Comparison of ENCODE assay signal across 10 mouse cellular contexts in genomic region chr5:65951513-65951909, GRCm38 (mm10). TPM values are rescaled to one million over a fixed set of nuclear protein-coding genes. Genes with fewer than 3 reads are reported as not detected.
A peak's percentile ranks its signal among the peaks of the same experiment; 100 is the strongest.
DNase-seq lines count a peak whose midpoint lies in the region; ATAC-seq lines count a peak whose summit lies in the region.
"Had no signal": no experiment of that assay in that cellular context is flagged by ENCODE, and none has a peak within 500 bp of the region (broad histone marks: within the 10 kb centered on the region; RNA-seq: fewer than 3 reads in every experiment).

No protein-coding gene starts in this region.

- H3K36me3 ChIP-seq in forebrain, embryonic 11.5 days (ENCODE audit: control insufficient read depth, insufficient read depth, low read length) = no peaks in the 10 kb centered on the region
- no peaks in the 10 kb centered on the region for H3K36me3 ChIP-seq in midbrain, embryonic 16.5 days (ENCODE audit: control insufficient read depth, insufficient read depth, low read length)
- H3K36me3 ChIP-seq: embryonic facial prominence, embryonic 12.5 days had no signal

- H3K4me2 ChIP-seq in forebrain, embryonic 11.5 days (ENCODE audit: low read depth, low read length, severe bottlenecking) = no peak overlapping the region
- no peak overlapping the region for H3K4me2 ChIP-seq in midbrain, embryonic 16.5 days (ENCODE audit: low read length)
- H3K4me2 ChIP-seq: embryonic facial prominence, embryonic 12.5 days had no signal

- no peak overlapping the region for H3K9ac ChIP-seq in forebrain, embryonic 11.5 days (ENCODE audit: low read length)
- no peak overlapping the region for H3K9ac ChIP-seq in midbrain, embryonic 16.5 days (ENCODE audit: low read depth, low read length)
- H3K9ac ChIP-seq: embryonic facial prominence, embryonic 12.5 days had no signal

- no peak overlapping the region for H3K4me3 ChIP-seq in forebrain, embryonic 11.5 days (ENCODE audit: low read depth, low read length)
- H3K4me3 ChIP-seq in midbrain, embryonic 16.5 days (ENCODE audit: low read depth, low read length) = no peak overlapping the region
- H3K4me3 ChIP-seq: embryonic facial prominence, embryonic 12.5 days had no signal

- WGBS in forebrain, embryonic 11.5 days = 76% methylated on average over 4 of the region's 4 CpGs
- 75% methylated on average over 4 of the region's 4 CpGs for WGBS in midbrain, embryonic 16.5 days

- H3K27me3 ChIP-seq in forebrain, embryonic 11.5 days (ENCODE audit: control insufficient read depth, insufficient read depth, low read length) = no peaks in the 10 kb centered on the region
- no peaks in the 10 kb centered on the region for H3K27me3 ChIP-seq in midbrain, embryonic 16.5 days (ENCODE audit: control insufficient read depth, insufficient read depth, low read depth, low read length)
- H3K27me3 ChIP-seq: embryonic facial prominence, embryonic 12.5 days had no signal

- no peaks in the 10 kb centered on the region for H3K9me3 ChIP-seq in forebrain, embryonic 11.5 days (ENCODE audit: control insufficient read depth, low read length)
- H3K9me3 ChIP-seq in midbrain, embryonic 16.5 days (replicated peaks; ENCODE audit: control insufficient read depth, low read length, poor library complexity, severe bottlenecking) = no peaks in the 10 kb centered on the region
- H3K9me3 ChIP-seq: embryonic facial prominence, embryonic 12.5 days had no signal

- peak overlapping the region; percentile 96 for H3K27ac ChIP-seq in forebrain, embryonic 11.5 days (ENCODE audit: low read depth, low read length)
- H3K27ac ChIP-seq in midbrain, embryonic 16.5 days (ENCODE audit: low read length) = peak overlapping the region; percentile 95

- H3K4me1 ChIP-seq in forebrain, embryonic 11.5 days (replicated peaks; ENCODE audit: control insufficient read depth, insufficient read depth, low read length) = peaks cover 9% of the 10 kb centered on the region; the same call in 1 of the 2 replicates
- peaks cover 25% of the 10 kb centered on the region for H3K4me1 ChIP-seq in midbrain, embryonic 16.5 days (ENCODE audit: control insufficient read depth, insufficient read depth, low read length)

- ATAC-seq in forebrain, embryonic 11.5 days (replicated peaks; ENCODE audit: low FRiP score) = no peak
- no peak for ATAC-seq in midbrain, embryonic 16.5 days

- DNase-seq in embryo, embryonic 10 days (ENCODE audit: low spot score) = peak; percentile 39
- no peak for DNase-seq in embryo, embryonic 11 days
- peak; percentile 74 for DNase-seq in A20 (ENCODE audit: low read depth, low spot score)
- peak; percentile 49 for DNase-seq in forebrain, embryonic 11.5 days (ENCODE audit: low spot score)
- no peak for DNase-seq in layer of hippocampus, adult 11-12 months (ENCODE audit: low spot score)
- no peak for DNase-seq in urinary bladder, adult 2 months (ENCODE audit: low spot score)
- DNase-seq in gastrocnemius, postnatal 10 days = no peak

RNA-seq across cellular contexts. Expression of gene Chrna9, which starts 16.8 kb away (rescaled TPM):
- polyA plus RNA-seq in forebrain, embryonic 11.5 days (2014; fragmentation: Nextera tagmentation; extraction: Ambion mirVana) = not detected in 2 replicates
- polyA plus RNA-seq in midbrain, embryonic 16.5 days (2015; fragmentation: Nextera tagmentation; extraction: Ambion mirVana) = not detected in 2 replicates
- polyA plus RNA-seq in urinary bladder, adult 2 months (2012; rRNA removed) = not detected in 2 replicates
- 10 to 100 TPM in 1 of 2 experiments, 1 to 10 TPM in 1; 7.2 to 16.1 TPM for total RNA-seq in gastrocnemius, postnatal 10 days (2021)
- total RNA-seq: neutrophil, adult 5-6 weeks had no signal

RNA-seq across cellular contexts. Expression of gene 9130230L23Rik, which starts 52.6 kb away (rescaled TPM):
- 0.21 and 0.32 TPM in 2 replicates for polyA plus RNA-seq in forebrain, embryonic 11.5 days (2014; fragmentation: Nextera tagmentation; extraction: Ambion mirVana)
- polyA plus RNA-seq in midbrain, embryonic 16.5 days (2015; fragmentation: Nextera tagmentation; extraction: Ambion mirVana) = not detected in 2 replicates
- polyA plus RNA-seq in urinary bladder, adult 2 months (2012; rRNA removed) = 1.5 and 1.8 TPM in 2 replicates
- under 1 TPM in 1 of 2 experiments, not detected in 1; 0.23 TPM for total RNA-seq in gastrocnemius, postnatal 10 days (2021)
- polyA plus RNA-seq: embryonic facial prominence, embryonic 12.5 days had no signal

Comparison
In these comparisons a context has a peak if more than half of its experiments do, and no peak if none do; other contexts are left out.
1. DNase-seq: peak in embryo, embryonic 10 days (single experiment), A20 (single experiment) and forebrain, embryonic 11.5 days (single experiment); none in embryo, embryonic 11 days (single experiment), layer of hippocampus, adult 11-12 months (single experiment), urinary bladder, adult 2 months (single experiment) and gastrocnemius, postnatal 10 days (single experiment).